Mouse (Mus musculus): ENCODE results near the gene Mto1. TPM values are rescaled to one million over a fixed set of nuclear protein-coding genes. Genes with fewer than 3 reads are reported as not detected.

Mto1 gene
- 10 to 100 TPM; 25.1 to 25.8 TPM for total RNA-seq (2021)
- long read RNA-seq, experiment 1, transcript Mto1-201 (12 exons, 2,366 nt): major isoform, 13 of 17 reads
- long read RNA-seq, experiment 1, partial matches to known transcripts: 1 of 17 reads
- long read RNA-seq, experiment 1, other reads (novel, unspliced or antisense): 3 of 17 reads
- long read RNA-seq, experiment 2, transcript Mto1-201 (12 exons, 2,366 nt): major isoform, 15 of 18 reads
- long read RNA-seq, experiment 2, partial matches to known transcripts: 0 of 18 reads
- long read RNA-seq, experiment 2, other reads (novel, unspliced or antisense): 3 of 18 reads

- peak within 1 kb of the TSS; percentile 98 for H3K27ac ChIP-seq
- TF ChIP-seq CTCF (conservative IDR thresholded peaks at IDR 0.05): no peak
- DNase-seq (ENCODE audit: low spot score in 2 of 2): peak; percentile 84 to 90
- peak within 1 kb of the TSS; percentile 100 for H3K4me3 ChIP-seq
Measured at GRCm38 (mm10) chr9:78447973-78448873, at the start of gene Mto1, which contains the start of gene Gm17324. TSS of gene Mto1 (plus strand) at chr9:78448208. TSS of gene Gm17324 (minus strand) at chr9:78448786.

DNA sequence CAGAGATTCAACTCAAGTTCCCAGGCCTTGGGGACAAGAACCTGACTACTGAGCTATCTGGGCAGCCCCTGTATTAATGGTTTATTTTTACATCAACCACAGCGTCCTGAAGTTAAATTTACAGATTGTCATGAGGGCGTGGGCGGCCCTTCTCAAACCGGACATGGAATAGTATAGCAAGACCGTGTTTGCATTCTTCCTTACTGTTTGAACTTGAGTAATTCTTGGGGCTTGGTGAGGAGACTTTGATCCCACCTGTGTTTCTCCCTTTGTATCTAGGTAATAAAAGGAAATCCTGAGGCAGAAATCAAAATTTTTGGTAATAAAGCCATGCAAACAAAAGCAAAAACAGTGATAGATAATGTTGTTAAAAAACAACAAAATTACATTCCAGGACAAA is 47.4 kb upstream of the Mto1 start:
- DNase-seq (ENCODE audit: low spot score in 2 of 2): no peak
- no peak for TF ChIP-seq CTCF (conservative IDR thresholded peaks at IDR 0.05)
- no peak overlapping the region for H3K4me3 ChIP-seq

GRCm38 (mm10) chr9:78401596-78401995 is 46.4 kb upstream of the Mto1 start:
- no peak for TF ChIP-seq CTCF (conservative IDR thresholded peaks at IDR 0.05)
- no peak overlapping the region for H3K4me3 ChIP-seq
- H3K27ac ChIP-seq: no peak overlapping the region
- no peak for DNase-seq (ENCODE audit: low spot score in 2 of 2)

More for the DNA sequence above, 47.4 kb upstream of the Mto1 start:
- no peak overlapping the region for H3K27ac ChIP-seq

DNA sequence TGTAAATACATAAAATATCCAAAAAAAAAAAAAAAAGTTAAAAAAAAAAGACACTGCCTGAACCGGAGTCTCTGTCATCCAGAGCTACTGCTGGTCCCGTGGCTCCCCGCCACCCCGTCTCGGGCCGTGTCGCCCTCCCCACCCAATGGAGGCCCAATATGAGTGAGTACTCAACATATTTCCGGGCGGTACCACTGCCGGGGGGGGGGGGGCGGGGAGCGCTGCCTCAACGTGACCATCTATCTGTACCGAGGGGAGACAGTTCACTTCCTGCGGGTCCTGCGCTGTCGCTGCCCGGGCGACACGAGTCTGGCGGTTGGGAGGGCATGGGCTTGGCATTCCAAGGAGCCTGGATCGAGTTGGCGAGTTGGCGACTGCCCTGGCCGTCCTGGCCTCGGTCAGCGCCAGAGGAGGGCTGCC is 20.6 kb upstream of the Mto1 start:
- H3K27ac ChIP-seq: no peak overlapping the region

DNA sequence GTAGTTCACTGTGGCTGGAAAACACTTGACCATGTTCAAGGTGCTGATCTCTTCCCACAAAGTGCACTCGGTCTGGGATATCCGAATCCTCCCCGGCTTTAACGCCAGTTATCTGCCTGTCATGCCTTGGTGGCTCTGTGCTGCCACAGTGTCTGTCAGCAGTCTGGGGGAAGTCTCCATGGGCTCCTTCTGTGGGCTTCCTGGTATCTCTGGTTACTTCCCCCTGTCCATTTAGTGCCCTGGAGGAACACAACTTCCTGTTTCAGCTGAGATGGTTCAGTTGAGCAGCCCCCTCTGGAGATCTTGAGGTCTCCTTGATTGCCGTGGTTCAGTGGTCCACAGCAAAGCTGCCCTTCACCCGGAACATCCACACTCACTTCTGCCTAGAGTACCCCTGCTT is 19.8 kb upstream of the Mto1 start:
- no peak for DNase-seq (ENCODE audit: low spot score in 2 of 2)
- no peak for TF ChIP-seq CTCF (conservative IDR thresholded peaks at IDR 0.05)
- no peak overlapping the region for H3K4me3 ChIP-seq
- H3K27ac ChIP-seq: no peak overlapping the region

More for the DNA sequence above, 20.6 kb upstream of the Mto1 start:
- no peak for TF ChIP-seq CTCF (conservative IDR thresholded peaks at IDR 0.05)
- no peak for DNase-seq (ENCODE audit: low spot score in 2 of 2)
- H3K4me3 ChIP-seq: peak overlapping the region; percentile 42

GRCm38 (mm10) chr9:78428870-78429432 is 19.1 kb upstream of the Mto1 start:
- TF ChIP-seq CTCF (conservative IDR thresholded peaks at IDR 0.05): no peak
- no peak overlapping the region for H3K4me3 ChIP-seq
- no peak overlapping the region for H3K27ac ChIP-seq
- no peak for DNase-seq (ENCODE audit: low spot score in 2 of 2)

DNA sequence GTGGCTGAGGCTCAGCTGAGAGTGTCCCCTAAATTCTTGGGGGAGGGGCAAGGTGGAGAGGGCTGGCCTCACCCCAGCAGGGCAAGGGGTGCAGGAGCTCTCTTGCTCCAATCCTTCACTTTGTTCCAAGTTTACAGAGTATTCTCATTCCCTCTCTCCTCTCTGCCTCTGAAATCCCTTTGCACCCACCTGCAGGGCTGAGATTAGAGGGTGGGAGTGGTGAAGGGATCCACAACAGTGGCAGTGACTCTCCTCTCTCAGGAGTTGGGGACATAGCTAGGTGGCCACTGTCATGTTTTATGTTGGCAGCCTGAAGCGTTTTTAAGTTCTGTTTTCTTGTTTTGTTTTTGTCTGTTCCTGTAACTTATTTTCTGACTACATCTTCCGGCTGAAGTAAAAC is 18.5 kb upstream of the Mto1 start:
- Histone ChIP-seq H3K27ac (no peak overlapping the region), H3K4me3 (no peak overlapping the region)
- DNase-seq (ENCODE audit: low spot score in 2 of 2): no peak
- TF ChIP-seq CTCF (conservative IDR thresholded peaks at IDR 0.05): no peak

DNA sequence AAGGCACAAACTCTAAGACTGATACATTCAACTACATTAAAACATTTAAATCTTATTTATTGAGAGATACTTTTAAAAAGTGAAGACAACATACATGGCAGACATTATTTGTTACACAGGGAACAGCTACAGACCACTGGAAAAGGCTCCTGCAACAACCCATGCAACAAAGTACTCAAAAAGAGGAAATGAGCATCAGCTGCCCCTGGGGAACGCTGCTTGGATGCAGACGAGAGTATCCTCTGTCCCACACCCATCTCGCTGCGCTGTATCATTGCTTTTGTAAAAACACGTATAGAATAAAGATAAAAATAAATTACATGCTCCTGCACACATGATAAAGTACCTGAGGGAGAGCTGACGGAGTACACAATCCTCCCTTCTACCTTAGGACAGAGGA is 17.5 kb upstream of the Mto1 start:
- Histone ChIP-seq H3K4me3 (no peak overlapping the region), H3K27ac (no peak overlapping the region)
- no peak for DNase-seq (ENCODE audit: low spot score in 2 of 2)
- TF ChIP-seq CTCF (conservative IDR thresholded peaks at IDR 0.05): no peak

DNA sequence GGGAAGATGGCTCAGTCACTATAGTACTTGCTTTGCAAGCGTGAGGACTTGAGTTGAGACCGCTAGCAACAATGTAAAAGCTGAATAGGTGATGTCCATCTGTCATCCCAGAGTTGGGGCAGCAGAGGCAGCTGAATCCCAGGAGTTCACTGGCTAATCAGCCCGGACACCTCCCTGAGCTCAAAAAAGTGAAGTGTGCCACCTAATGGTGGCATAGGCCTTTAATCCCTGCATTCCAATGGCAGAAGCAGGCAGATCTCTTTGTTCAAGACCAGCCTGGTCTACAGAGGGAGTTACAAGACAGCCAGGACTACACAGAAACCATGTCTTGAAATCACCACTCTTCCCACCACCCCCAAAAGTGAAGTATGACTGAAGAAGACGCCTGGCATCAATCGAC is 15.5 kb upstream of the Mto1 start:
- Histone ChIP-seq H3K4me3 (no peak overlapping the region), H3K27ac (no peak overlapping the region)
- DNase-seq (ENCODE audit: low spot score in 2 of 2): no peak
- TF ChIP-seq CTCF (conservative IDR thresholded peaks at IDR 0.05): peak; percentile 39

GRCm38 (mm10) chr9:78439426-78439825 is 8.6 kb upstream of the Mto1 start:
- TF ChIP-seq CTCF (conservative IDR thresholded peaks at IDR 0.05): 0 out of 2 replicates have a peak, but pooled peaks have one; percentile 3
- DNase-seq (ENCODE audit: low spot score in 2 of 2): no peak
- H3K27ac ChIP-seq: no peak overlapping the region
- no peak overlapping the region for H3K4me3 ChIP-seq

DNA sequence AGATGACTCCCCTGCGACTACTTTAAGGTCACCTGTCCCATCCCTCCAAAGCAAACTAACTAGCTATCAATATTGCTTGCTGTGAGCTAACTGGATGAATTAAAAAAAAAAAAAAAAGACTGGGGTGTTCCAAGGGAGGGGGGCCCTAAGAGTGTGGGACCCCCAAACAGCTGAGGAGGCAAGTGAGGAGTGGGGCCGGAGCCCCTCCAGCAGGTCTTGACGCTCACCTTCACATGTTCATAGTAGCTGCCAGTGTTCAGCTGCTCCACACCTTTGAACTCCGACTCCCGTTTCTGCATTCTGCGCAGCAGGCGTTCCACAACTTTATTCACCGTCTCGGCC is 5.8 kb upstream of the Mto1 start:
- peak overlapping the region; percentile 52 for H3K4me3 ChIP-seq
- no peak for DNase-seq (ENCODE audit: low spot score in 2 of 2)
- TF ChIP-seq CTCF (conservative IDR thresholded peaks at IDR 0.05): no peak
- no peak overlapping the region for H3K27ac ChIP-seq

DNA sequence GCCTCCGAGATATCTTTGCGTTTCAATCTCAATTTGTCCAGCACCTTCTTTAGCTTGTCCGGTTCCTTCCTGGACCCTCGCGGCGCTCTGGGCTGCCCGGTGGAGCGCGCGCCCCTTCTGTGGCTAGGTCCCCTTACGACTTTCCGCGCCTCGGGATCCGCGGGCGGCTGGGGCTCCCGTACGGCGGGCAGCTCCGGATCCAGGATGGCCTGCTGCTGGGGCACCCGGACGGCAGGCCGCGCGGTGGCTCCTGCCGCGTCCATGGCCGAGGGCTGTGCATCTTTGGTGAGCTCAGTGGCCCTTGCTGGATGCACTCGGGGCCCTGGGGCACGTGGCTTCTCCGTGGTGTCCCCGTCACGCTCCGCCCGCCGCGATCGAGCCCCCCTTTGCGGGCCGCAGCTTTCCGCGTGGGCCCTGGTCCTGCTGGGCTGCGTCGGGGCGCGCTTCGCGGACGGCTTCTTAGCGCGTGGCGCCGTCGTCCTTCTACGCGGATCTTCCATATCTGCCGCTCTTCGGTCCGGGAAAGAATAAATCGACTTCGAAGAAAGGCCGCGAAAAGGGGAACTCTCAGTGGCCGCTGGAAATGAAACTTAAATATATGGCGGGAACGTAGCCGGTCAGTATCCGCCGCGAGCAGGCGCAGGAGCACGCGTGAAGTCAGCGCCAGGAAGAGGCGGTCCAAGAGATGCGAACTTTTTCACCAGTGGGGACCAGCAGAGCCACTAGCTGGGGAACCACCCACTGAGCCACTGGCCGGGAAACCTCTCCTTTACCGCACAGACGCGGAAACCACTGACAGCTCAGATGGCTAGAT is 5.2 kb upstream of the Mto1 start, which contains the start of gene Cgas:
Gene Cgas, minus strand, starts transcription at position 659 of the 814 bp plus-strand sequence.
- H3K4me3 ChIP-seq: peak within 1 kb of the TSS; percentile 52
- TF ChIP-seq CTCF (conservative IDR thresholded peaks at IDR 0.05): no peak
- H3K27ac ChIP-seq: no peak within 1 kb of the TSS
- DNase-seq (ENCODE audit: low spot score in 2 of 2): peak; percentile 15 to 21
